Mouse (Mus musculus) WW6 (cell line): ENCODE data around the gene Sema5a.

Experiments
- DNase-seq: peaks from one replicate; pipeline ENCODE4 v3.0.0-alpha.2; 2013; ENCODE audit warnings: low read depth, low spot score

Sema5a gene

DNA sequence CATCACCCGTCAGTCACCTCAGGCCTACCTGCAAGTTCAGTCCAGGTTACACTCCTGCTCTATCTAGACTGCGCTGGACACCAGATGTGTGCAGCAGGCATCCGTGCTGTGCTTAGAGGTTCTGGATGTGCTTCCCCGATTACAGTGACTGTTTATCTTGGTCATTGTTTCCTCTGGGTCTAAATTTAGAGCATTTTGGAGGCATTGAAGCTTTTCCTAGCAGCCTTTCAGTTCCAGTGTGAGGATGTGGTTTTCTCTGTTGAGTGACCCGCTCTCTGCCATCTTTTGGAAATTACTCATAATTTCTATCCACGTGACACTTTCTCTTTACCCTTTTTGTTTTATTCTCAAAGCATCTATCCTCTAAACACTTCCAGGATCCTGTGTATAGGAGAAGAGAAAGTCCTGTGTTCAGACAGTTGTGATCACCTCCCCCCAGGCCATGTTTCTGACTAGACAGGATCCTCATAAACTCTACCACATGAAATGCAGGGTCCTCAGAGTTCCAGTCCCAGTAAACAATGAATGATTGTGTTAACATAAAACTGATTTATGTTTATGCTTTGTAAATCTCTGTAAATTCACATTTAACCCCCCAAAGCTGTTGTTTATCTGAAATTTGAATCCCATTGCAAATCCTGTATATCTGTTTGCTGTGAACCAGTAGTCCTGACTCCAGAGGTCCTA lies 62.1 kb downstream of the Sema5a start:
- DNase-seq = no peak

DNA sequence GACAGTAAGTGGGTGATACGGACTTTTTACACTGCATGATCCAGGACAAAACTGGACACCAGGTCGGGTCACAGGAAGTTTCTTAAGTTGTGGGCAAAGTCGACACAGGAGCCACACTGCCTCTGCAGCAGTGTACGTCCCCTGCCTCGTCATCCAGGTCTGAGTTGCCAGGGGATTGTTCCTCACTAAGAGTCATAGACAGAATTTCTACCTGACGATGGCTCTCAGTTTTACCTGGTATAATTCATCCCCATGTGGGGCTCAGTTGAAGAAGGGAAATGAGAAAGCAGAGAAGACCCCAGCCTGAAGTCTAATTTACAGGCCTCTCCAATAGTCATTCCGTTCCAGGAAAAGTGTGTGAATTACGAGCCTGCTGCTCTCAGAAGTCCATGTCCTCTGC lies 66.2 kb downstream of the Sema5a start:
- DNase-seq = no peak

DNA sequence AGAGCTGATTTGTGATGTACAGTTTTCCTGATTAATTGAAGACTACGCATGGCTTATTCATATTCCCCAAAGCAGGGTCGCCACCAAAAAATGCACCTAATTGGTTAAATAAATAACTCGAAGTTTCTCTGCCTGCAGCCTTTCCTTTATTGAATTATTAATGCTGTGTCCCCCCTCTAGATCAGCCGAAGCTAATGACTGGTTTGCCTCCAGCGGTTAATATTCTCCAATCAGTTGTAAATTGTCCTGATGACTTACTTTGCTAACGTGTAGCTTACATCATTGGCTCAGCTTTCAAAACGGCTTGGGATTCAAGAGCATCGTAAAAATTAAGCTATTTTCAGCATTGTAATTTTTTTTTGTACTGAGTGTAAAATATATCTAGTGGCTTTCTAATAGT lies 66.7 kb downstream of the Sema5a start:
- DNase-seq = no peak

DNA sequence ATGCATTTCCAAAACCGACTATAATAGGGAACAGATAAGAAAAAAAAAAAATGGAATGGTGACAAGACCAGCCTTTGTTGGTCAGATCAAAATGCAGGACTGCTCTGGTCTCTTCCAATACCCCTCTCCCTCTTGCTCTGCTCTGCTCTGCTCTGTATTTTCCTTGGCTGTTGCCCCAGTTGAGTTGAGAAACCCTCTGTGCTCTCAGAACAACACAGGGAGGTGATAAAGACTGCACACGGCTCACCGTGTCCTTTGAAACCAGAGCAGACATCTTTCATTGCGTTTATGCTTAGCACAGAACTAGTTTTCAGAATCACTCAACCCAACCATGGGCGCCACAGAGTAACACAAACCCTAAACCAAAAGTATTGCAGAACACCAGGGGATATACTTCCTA lies 72.5 kb downstream of the Sema5a start:
- no peak for DNase-seq

DNA sequence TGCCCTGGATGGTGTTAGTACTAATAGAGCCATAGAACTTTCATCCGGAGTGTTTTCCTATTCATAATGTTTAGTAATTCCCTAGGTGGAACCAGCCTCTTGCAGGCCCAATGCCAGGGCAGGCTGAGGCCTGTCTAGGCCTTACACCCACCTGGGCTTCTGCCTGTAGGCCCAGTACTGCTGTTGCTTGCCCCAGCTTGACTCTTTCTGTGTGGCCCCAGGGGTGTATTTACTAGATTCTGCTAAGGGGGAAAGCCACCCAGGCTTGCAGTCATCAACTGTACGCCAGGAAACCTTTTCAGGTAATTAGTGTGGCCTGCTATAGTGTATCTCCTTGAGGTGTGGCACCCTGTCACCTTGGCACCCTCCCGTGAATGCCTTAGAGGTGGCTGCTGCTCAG lies 76.1 kb downstream of the Sema5a start:
- no peak for DNase-seq

DNA sequence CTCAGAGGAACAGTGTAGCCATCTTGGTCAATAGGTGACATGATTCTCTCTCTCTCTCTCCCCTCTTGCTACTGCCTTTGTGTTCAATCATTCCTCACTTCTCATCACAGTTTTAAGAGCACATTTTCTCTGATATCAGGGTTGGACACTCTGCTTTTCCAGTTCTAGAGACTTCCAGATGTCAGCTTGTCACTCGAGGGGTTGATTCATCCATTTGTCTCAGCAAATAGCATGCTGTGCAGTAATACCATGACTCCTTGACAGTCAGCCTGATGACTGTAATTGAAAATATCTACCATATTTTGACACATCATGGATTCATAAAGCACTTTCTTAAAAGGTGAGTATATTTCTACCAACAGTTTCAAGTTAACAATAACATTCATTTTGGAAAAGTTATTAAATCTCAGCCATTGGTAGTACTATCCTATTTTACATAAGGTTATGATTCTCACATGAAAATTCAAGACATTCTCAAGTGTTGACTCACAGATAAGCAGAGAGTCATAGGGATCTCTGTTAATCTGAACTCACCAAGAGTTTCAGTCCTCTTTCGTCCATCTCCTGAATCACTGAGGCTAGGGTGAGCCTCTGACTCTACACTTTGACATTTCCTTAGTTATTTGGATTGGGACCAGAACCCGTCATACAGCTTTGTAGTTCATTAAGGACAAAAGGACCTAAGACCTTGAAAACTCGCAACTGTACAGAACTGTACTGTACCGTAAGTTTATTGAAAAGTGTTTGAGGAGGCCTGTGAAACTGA lies 78.0 kb downstream of the Sema5a start:
- DNase-seq = no peak

DNA sequence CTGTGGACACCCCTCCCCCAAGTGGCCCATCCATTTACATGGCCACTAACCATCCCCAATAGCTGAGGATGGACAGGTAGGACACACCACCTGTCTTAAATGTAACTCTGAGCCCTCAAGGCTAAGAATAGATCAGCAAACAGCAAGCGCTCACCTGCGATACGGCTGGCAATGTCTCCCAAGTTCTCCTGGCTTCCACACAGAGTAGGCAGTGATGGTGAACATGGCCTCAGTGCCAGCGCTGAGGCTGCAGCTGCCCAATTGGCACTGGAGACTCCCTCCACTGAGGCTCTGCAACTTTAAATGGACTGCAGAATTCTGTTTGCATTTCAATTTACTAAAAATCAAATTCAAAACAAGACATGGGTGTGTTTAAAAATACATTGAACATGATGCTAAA lies 78.6 kb downstream of the Sema5a start:
- DNase-seq = no peak

DNA sequence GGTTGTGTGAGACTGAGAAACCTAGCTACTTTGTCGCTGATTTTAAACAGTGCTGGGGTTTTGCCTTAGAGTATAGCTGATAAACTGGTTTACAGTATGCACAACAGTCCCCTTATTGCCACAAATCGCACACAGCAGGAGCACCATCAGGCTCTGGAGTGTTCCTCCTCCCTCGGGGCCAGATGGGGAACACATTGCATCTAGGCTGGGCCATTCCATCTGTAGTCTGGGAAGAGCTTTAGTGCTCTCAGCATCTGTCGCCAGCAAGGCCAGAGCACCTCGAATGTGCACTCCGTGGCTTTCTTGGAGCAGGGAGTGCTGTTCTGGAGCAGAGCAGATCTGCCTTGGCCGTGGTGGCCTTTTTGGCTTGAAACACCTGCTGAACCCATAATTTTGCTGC lies 79.5 kb downstream of the Sema5a start:
- DNase-seq = no peak

DNA sequence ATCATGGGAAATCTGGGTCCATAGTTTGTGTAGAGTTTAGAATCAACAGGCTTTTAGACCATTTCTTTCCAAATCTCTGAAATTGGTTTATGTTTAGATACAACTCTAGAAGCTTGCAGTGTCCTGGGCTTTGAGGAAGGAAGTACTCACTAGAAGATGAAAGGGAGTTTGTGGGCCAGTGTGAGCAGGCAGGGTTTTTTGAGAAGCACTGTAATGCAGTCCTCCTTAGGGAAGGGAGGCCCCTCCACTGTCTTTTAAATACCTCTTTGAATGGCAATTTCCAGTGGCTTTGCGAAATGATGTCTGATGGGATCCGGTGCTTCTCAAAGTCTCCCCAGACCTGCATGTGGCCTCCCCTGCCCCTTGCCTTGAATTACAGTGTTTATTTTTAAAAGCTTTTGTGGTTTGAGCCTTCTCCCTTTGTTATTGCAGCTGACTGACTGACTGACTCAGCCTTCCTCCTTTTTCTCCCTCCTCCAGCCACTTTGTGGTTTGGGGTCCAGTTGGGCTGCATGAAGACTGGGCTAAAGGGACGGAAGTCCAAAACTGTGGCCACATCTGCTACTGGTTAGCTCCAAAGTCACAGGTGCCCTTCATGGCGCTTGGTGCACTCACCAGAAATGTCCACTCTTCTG lies 83.9 kb downstream of the Sema5a start:
- DNase-seq = no peak

DNA sequence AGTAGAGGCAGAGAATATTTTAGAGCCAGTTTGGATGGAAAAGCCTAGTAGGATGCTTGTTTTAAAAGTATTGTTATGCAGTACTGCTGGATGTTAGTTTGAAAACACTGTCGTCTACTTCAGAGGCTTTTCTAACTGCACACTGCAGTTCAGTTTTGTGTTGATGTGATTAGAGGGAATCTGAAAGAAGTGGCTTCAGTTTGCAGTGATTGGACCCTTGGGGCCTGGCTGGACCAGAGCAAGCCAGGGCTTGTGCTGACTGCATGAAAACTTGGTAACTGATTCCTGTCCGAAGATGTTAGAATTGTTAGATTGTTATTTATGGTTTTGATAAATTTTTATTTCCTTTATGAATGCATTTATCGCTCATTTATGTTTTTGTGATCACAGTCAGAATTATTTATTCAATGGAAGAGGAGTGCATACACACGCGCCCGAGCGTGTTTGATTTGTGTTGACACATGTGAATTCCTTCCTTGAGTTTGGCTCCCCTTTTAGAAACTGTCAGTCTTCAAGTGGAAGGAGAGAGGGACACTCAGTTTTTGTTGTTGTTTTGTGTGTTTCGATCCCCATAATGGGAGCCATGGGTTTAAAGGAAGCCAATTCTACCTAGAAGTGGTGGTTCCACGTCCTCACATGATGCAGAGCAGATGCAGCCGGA lies 85.2 kb downstream of the Sema5a start:
- DNase-seq = no peak

DNA sequence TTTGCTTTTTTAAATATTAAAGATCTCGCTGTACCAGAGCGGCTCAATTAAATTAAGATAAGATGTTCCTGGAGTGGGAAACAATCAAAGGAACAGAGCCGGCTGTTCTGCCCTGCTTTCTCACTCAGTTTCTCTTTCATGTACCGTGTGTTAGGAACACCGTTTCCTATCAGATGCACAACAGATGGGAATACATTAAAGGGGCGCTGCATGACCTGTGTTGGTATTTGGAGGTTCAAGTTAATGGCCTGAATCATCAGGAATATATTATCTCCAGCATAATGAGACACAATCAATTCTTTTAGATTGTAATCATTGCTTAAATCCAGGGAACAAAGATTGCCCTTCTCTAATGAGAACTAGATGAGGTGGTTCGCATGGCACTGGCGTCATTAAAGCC lies 85.8 kb downstream of the Sema5a start:
- DNase-seq = no peak

DNA sequence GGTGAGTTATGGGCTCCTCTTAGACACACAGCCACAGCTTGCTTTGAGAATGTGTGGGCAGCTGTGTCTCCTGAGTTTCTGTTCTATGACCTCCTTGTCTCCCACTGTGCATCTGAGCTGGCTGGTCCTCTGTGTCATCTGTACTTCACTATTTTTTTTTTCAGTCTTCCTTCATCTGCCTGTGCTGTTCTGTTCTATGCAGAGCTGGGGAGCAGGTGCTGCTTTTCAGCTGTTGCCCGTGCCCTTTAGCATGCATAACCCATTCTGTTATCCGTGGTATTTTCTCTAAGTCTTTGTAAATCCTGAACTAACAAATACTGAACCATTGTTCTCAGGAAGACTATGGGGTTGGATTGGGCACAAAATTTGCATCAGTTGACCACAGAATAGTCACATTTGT lies 86.4 kb downstream of the Sema5a start:
- no peak for DNase-seq

DNA sequence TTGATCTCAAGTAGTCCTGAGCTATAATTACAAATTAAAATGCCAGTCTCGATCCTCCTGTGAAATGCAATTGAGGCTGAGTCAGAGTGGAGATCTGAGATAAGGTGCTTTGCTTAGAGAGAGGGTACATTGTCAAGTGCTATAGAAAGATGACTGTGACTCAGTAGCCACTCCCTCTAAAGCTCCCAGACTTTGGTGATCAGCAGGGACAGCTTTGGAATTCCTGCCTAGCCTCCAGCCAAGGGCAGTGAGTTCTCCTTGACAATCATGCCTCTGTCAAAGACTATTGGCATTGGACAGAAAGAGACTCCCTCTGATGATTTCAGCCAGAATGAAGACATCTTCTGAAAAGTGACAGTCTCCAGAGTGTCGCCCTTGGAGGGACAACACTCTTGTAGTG lies 88.8 kb downstream of the Sema5a start:
- no peak for DNase-seq

DNA sequence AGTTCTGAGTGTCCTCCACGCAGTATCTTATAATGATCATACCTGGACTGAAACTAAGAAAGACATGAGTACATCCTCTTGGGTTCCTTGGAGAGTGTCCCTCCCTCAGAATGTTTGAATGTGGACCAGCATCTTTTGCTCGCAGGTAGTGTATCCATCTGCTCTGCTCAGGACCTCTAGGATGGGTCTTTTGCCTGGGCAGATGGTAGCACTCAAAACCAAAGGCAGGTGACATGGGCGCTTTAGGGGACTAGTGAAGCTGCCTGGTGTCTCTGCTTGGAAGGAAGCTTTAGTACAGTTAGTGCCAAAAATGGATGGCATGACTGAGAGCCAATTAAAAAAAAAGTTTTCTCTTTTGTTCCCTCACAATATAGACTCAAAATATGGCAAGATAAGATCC lies 93.2 kb downstream of the Sema5a start:
- DNase-seq = no peak

DNA sequence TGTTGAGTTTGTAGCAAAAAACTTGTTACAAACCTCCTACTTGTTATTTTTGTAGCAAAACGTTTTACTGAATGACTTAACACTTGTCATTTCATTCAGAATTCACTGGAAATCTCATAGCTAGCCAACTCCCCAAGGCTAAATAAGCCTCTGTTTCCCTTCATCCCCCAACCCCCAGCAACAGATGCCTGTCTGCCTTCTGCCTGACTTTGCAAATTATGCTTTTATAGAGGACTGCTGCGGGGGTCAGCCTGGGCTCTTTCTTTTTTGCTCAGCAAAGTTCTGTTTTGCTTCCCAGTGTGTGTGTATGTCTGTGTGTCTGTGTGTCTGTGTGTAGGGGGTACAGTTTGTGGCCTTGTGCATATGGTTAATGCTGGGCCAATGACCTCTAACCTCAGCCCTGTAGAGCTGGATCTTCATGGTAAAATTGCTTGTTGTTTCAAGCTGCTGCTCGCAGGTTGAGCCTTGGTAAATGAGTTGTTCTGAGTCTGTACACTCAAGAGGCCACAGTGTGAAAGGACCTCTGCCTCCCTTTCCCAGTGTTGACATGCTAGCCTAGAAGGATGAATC lies 94.2 kb downstream of the Sema5a start:
- DNase-seq = no peak

DNA sequence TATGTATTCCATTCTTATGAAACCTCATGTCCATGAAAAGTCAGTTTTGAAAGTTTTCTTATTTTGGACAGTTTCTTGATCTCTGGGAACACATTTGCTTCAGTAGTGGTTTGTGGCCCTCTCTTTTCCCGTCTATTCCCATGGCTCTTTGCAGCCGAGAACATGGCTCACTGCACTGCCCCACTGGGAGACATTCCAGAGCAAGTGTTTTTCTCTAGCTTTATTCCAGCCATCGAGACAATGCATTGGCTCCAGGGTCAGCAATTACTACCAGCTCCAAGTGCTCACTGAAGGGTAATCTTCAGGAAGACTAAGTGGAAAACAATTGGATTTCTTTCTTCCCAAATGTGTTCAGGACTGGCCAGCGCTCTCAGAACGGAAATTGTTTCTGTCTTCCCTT lies 94.8 kb downstream of the Sema5a start:
- no peak for DNase-seq

DNA sequence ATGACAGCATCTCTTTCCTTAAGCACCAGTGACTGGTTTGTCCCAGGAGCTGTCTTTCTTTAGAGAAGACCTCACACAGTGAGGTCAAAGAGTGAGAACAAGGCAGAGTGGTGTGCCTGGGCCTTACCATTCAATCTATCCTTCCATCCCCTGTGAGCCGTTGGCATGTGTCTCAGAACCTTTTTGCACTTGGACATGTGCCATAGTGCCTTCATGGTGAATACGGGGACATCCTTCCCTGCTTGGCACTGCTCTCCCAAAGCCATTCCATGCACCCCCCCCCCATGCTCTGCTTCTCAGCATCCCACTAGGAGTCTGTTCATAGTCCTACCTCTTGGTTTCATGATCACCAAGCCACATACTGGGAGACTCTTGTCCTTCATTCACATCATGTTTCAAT lies 96.8 kb downstream of the Sema5a start:
- DNase-seq = no peak

DNA sequence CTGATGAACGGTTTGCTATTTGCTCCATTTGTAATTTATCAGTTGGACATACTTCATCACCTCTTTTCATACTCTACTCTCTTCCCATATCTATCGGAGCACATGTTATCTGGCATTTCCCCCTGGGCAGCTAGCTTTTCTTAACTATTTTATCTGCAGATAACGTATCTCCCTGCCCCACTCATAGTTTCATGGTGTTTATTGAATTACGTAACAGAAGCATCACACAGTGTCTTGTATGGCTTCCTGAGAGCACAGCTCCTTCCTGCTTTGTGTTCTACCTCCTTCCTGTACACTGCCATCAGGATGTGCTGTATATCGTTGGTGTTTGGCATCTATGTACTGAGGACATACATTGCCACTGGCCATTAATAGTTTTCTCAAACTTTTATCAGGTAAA lies 98.9 kb downstream of the Sema5a start:
- DNase-seq = no peak

DNA sequence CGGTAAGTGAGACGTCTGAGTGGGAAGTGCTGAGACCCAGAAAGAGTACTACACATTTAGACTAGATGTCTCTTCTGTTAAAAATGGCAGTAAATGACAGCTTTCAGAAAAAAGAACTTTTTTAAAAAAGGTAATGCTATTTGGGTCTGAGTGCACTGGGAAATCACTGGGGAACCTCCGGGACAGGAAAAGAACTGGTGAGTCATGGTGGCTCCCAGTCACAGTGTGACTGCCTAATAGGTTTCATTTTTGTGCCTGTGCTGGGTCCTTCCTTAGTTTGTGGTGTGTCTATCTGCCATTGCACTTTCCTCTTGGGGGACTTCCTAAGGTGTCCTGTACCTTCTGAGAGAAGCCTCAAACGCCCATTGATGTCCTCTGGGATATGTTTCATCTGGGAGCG lies 102.7 kb downstream of the Sema5a start:
- DNase-seq = no peak

DNA sequence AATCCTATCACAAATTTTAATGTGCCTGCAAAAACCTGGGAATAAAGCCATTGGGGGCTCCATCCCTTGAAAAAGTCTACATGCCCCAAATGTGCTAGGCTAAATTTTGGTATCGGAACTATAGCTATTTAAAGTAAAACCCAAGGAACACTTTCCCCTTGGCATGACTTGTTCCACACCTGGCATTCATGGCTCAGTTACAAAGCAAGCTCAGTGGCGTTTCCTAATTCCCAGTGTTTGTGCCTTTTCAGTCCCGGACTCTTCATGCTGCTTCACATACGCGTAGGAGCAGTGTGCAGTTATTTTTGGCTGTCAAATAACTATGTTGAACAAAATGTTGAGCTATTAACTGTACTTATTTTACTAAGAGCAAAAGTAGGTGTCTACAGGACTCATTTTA lies 104.7 kb downstream of the Sema5a start:
- DNase-seq = no peak

DNA sequence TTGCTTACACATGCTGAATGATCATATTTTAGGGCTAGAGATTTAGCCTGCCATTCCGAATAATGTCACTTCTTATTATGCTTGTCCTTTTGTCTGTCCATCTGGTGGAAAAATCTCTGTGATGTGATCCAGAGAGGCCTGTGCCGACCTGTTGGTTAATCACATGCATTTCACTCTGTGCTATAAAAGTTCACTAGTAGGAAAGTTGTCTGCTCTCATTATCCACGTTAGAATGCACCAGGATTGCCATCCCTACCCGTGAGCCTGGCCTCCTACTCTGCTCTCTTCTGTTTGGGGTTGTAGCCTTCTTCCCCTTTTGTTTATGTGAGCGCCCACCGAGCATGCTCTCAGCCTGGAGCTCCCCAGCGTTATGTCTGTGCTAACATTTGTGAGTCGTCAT lies 108.4 kb downstream of the Sema5a start:
- no peak for DNase-seq

DNA sequence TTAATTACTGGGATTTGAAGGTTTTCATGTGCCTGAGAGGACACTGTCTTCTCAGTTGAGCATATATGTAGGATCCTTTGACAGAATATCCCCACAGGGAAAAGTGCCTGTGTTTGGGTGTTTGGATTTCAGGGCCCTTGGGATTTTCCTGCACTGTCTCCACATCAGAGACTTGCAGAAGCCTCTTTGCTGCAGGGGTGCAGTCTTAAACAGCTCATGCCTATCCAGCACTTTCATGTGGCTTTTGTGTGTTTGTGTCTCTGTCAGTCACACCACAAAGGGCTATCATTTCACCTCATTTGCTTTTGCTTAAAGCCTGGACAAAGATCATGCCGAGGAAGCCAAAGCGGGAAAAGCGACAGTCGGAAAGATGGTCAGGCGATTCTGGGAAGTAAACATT lies 108.9 kb downstream of the Sema5a start:
- no peak for DNase-seq
